Mouse (Mus musculus) CH12.LX (cell line): Measurements from ENCODE around the gene Retn. TPM values are rescaled to one million over a fixed set of nuclear protein-coding genes. Genes with fewer than 3 reads are reported as not detected.
A peak's percentile ranks its signal among the peaks of the same experiment; 100 is the strongest.

Experiments
- DNase-seq: peaks from one replicate; pipeline ENCODE4 v3.0.0-alpha.2; 2013; ENCODE audit errors: extremely low read depth
- H3K27ac ChIP-seq: 2 replicates; pipeline ENCODE4 v1.5.1; 2012; ENCODE audit warnings: low read depth, mild to moderate bottlenecking, control low read depth, moderate library complexity; ENCODE audit not compliant: insufficient read depth
- H3K27me3 ChIP-seq: replicated peaks from 2 replicates; pipeline ENCODE3; 2012; ENCODE audit warnings: inconsistent platforms
- H3K36me3 ChIP-seq, 2 experiments: replicated peaks in 1 of 2; 2 replicates each; pipeline versions ENCODE3 to v1.6.1; 2012; ENCODE audit warnings: inconsistent platforms in 1 of 2, low read length in 1 of 2, mild to moderate bottlenecking in 1 of 2, mixed read lengths in 1 of 2, moderate library complexity in 1 of 2; ENCODE audit not compliant: control insufficient read depth in 1 of 2, insufficient read depth in 1 of 2
- H3K4me1 ChIP-seq, 2 experiments: 2 replicates each; pipeline ENCODE4 v1.6.1; 2012; ENCODE audit warnings: inconsistent platforms in 1 of 2, moderate library complexity in 1 of 2; ENCODE audit not compliant: insufficient read depth in 2 of 2, control insufficient read depth in 1 of 2
- H3K4me2 ChIP-seq: 2 replicates; pipeline ENCODE4 v1.6.1; 2012; ENCODE audit warnings: low read depth, mild to moderate bottlenecking, control low read depth; ENCODE audit not compliant: poor library complexity, insufficient read depth, severe bottlenecking
- H3K4me3 ChIP-seq, 3 experiments: fragments of 150-350 bp in 1 of 3; sonication (generic) in 1 of 3; replicated peaks in 1 of 3; 2 replicates each; pipeline versions ENCODE3 to v1.5.1; 2011 to 2012; ENCODE audit warnings: low read depth in 2 of 3, low read length in 2 of 3, mild to moderate bottlenecking in 2 of 3, moderate library complexity in 2 of 3, control low read depth in 1 of 3, improper control_type of control experiment in 1 of 3, inconsistent platforms in 1 of 3, mixed read lengths in 1 of 3; ENCODE audit not compliant: poor library complexity in 1 of 3
- H3K79me2 ChIP-seq: replicated peaks from 2 replicates; pipeline ENCODE4 v1.6.1; 2012; ENCODE audit warnings: mild to moderate bottlenecking, moderate library complexity; ENCODE audit not compliant: control insufficient read depth, poor library complexity, insufficient read depth, severe bottlenecking; ENCODE audit errors: extremely low read depth
- H3K9ac ChIP-seq: 2 replicates; pipeline ENCODE4 v1.6.1; 2012; ENCODE audit warnings: low read depth, mild to moderate bottlenecking, control low read depth, moderate library complexity; ENCODE audit not compliant: insufficient read depth
- H3K9me3 ChIP-seq: replicated peaks from 2 replicates; pipeline ENCODE3; 2012; ENCODE audit warnings: low read length, inconsistent platforms, mixed read lengths
- BHLHE40 ChIP-seq: IDR thresholded peaks from 2 replicates; pipeline ENCODE4 v1.6.1; 2011; ENCODE audit warnings: mild to moderate bottlenecking, low read depth, low read length, improper control_type of control experiment
- CHD1 ChIP-seq: IDR thresholded peaks from 2 replicates; pipeline ENCODE4 v1.6.1; 2012; ENCODE audit warnings: low read depth, low read length, improper control_type of control experiment, inconsistent platforms
- CHD2 ChIP-seq: IDR thresholded peaks from 2 replicates; pipeline ENCODE4 v1.6.1; 2011; ENCODE audit warnings: low read length, improper control_type of control experiment
- CTCF ChIP-seq, 2 experiments: IDR thresholded peaks in 1 of 2; conservative IDR thresholded peaks in 1 of 2; 2 replicates each; pipeline ENCODE4 v1.5.1; 2011 to 2012; ENCODE audit warnings: low read depth in 2 of 2, low read length in 2 of 2, improper control_type of control experiment in 1 of 2, inconsistent platforms in 1 of 2, mild to moderate bottlenecking in 1 of 2, moderate library complexity in 1 of 2
- E2F4 ChIP-seq: IDR thresholded peaks from 2 replicates; pipeline ENCODE4 v1.6.1; 2011; ENCODE audit warnings: low read depth, low read length, improper control_type of control experiment; ENCODE audit not compliant: insufficient replicate concordance
- ELF1 ChIP-seq: IDR thresholded peaks from 2 replicates; pipeline ENCODE4 v1.6.1; 2014; ENCODE audit warnings: low read depth, mild to moderate bottlenecking, inconsistent platforms, low read length, improper control_type of control experiment
- EP300 ChIP-seq: IDR thresholded peaks from 2 replicates; pipeline ENCODE4 v1.6.1; 2011; ENCODE audit warnings: low read length, improper control_type of control experiment
- ETS1 ChIP-seq: conservative IDR thresholded peaks from 2 replicates; pipeline ENCODE4 v1.6.1; 2012; ENCODE audit warnings: low read depth, mild to moderate bottlenecking, inconsistent platforms, low read length, improper control_type of control experiment, moderate library complexity
- GABPA ChIP-seq: IDR thresholded peaks from 2 replicates; pipeline ENCODE4 v1.6.1; 2012; ENCODE audit warnings: low read depth, low read length, improper control_type of control experiment, inconsistent platforms; ENCODE audit not compliant: insufficient replicate concordance
- HCFC1 ChIP-seq: IDR thresholded peaks from 2 replicates; pipeline ENCODE4 v1.6.1; 2012; ENCODE audit warnings: low read depth, mild to moderate bottlenecking, inconsistent platforms, low read length, improper control_type of control experiment
- IRF4 ChIP-seq: IDR thresholded peaks from 2 replicates; pipeline ENCODE4 v1.6.1; 2014; ENCODE audit warnings: low read depth, mild to moderate bottlenecking, inconsistent platforms, low read length, improper control_type of control experiment
- JUN ChIP-seq: IDR thresholded peaks from 2 replicates; pipeline ENCODE4 v1.6.1; 2011; ENCODE audit warnings: low read depth, mild to moderate bottlenecking, low read length, improper control_type of control experiment, moderate library complexity; ENCODE audit not compliant: insufficient read depth
- JUND ChIP-seq: conservative IDR thresholded peaks from 2 replicates; pipeline ENCODE4 v1.6.1; 2011; ENCODE audit warnings: low read depth, low read length, improper control_type of control experiment
- KAT2A ChIP-seq: IDR thresholded peaks from 2 replicates; pipeline ENCODE4 v1.6.1; 2012; ENCODE audit warnings: low read length, improper control_type of control experiment, inconsistent platforms; ENCODE audit not compliant: insufficient replicate concordance
- MAFK ChIP-seq: IDR thresholded peaks from 2 replicates; pipeline ENCODE4 v1.6.1; 2011; ENCODE audit warnings: low read length, improper control_type of control experiment; ENCODE audit not compliant: insufficient replicate concordance
- MAX ChIP-seq: IDR thresholded peaks from 2 replicates; pipeline ENCODE4 v1.6.1; 2011; ENCODE audit warnings: low read length, improper control_type of control experiment
- MAZ ChIP-seq: IDR thresholded peaks from 2 replicates; pipeline ENCODE4 v1.6.1; 2012; ENCODE audit warnings: low read depth, mild to moderate bottlenecking, inconsistent platforms, low read length, improper control_type of control experiment, moderate library complexity
- MEF2A ChIP-seq: IDR thresholded peaks from 2 replicates; pipeline ENCODE4 v1.6.1; 2014; ENCODE audit warnings: low read depth, mild to moderate bottlenecking, inconsistent platforms, low read length, improper control_type of control experiment, borderline replicate concordance
- MXI1 ChIP-seq: IDR thresholded peaks from 2 replicates; pipeline ENCODE4 v1.6.1; 2011; ENCODE audit warnings: mild to moderate bottlenecking, low read depth, low read length, improper control_type of control experiment
- MYC ChIP-seq: IDR thresholded peaks from 2 replicates; pipeline ENCODE4 v1.6.1; 2011; ENCODE audit warnings: low read depth, mild to moderate bottlenecking, improper control_type of control experiment, low read length
- NELFE ChIP-seq: IDR thresholded peaks from 2 replicates; pipeline ENCODE4 v1.6.1; 2011; ENCODE audit warnings: low read depth, low read length, improper control_type of control experiment
- NRF1 ChIP-seq: IDR thresholded peaks from 2 replicates; pipeline ENCODE4 v1.6.1; 2014; ENCODE audit warnings: low read depth, mild to moderate bottlenecking, inconsistent platforms, low read length, improper control_type of control experiment, moderate library complexity
- PAX5 ChIP-seq: IDR thresholded peaks from 2 replicates; pipeline ENCODE4 v1.6.1; 2012; ENCODE audit warnings: low read length, inconsistent platforms, mixed read lengths
- POLR2A ChIP-seq: IDR thresholded peaks from 2 replicates; pipeline ENCODE4 v1.6.1; 2011; ENCODE audit warnings: low read depth, mild to moderate bottlenecking, improper control_type of control experiment, low read length
- POLR2AphosphoS2 ChIP-seq: IDR thresholded peaks from 2 replicates; pipeline ENCODE4 v1.6.1; 2011; ENCODE audit warnings: low read depth, low read length, improper control_type of control experiment
- RAD21 ChIP-seq: IDR thresholded peaks from 2 replicates; pipeline ENCODE4 v1.6.1; 2011; ENCODE audit warnings: low read depth, mild to moderate bottlenecking, low read length, improper control_type of control experiment, moderate library complexity
- RCOR1 ChIP-seq: conservative IDR thresholded peaks from 2 replicates; pipeline ENCODE4 v1.6.1; 2012; ENCODE audit warnings: low read depth, mild to moderate bottlenecking, inconsistent platforms, low read length, improper control_type of control experiment
- SIN3A ChIP-seq: IDR thresholded peaks from 2 replicates; pipeline ENCODE4 v1.6.1; 2012; ENCODE audit warnings: low read length, improper control_type of control experiment, inconsistent platforms
- SMC3 ChIP-seq: IDR thresholded peaks from 2 replicates; pipeline ENCODE4 v1.6.1; 2011; ENCODE audit warnings: low read depth, low read length, improper control_type of control experiment
- TBP ChIP-seq: conservative IDR thresholded peaks from 2 replicates; pipeline ENCODE4 v1.6.1; 2011; ENCODE audit warnings: low read depth, low read length, improper control_type of control experiment
- TCF12 ChIP-seq: IDR thresholded peaks from 2 replicates; pipeline ENCODE4 v1.6.1; 2014; ENCODE audit warnings: low read depth, mild to moderate bottlenecking, inconsistent platforms, low read length, improper control_type of control experiment
- UBTF ChIP-seq: IDR thresholded peaks from 2 replicates; pipeline ENCODE4 v1.6.1; 2012; ENCODE audit warnings: low read depth, mild to moderate bottlenecking, inconsistent platforms, low read length, improper control_type of control experiment, moderate library complexity
- USF1 ChIP-seq: IDR thresholded peaks from 2 replicates; pipeline ENCODE4 v1.6.1; 2014; ENCODE audit warnings: low read depth, mild to moderate bottlenecking, inconsistent platforms, low read length, improper control_type of control experiment
- USF2 ChIP-seq: conservative IDR thresholded peaks from 2 replicates; pipeline ENCODE4 v1.6.1; 2011; ENCODE audit warnings: low read depth, low read length, improper control_type of control experiment
- ZC3H11A ChIP-seq: IDR thresholded peaks from 2 replicates; pipeline ENCODE4 v1.6.1; 2012; ENCODE audit warnings: low read depth, mild to moderate bottlenecking, inconsistent platforms, low read length, improper control_type of control experiment
- ZKSCAN1 ChIP-seq: IDR thresholded peaks from 2 replicates; pipeline ENCODE4 v1.6.1; 2012; ENCODE audit warnings: low read depth, inconsistent platforms, low read length, improper control_type of control experiment, borderline replicate concordance
- ZMIZ1 ChIP-seq: IDR thresholded peaks from 2 replicates; pipeline ENCODE4 v1.6.1; 2012; ENCODE audit warnings: low read depth, mild to moderate bottlenecking, inconsistent platforms, low read length, improper control_type of control experiment
- ZNF384 ChIP-seq: IDR thresholded peaks from 2 replicates; pipeline ENCODE4 v1.6.1; 2012; ENCODE audit warnings: low read depth, low read length, improper control_type of control experiment, inconsistent platforms
- dilution Hi-C: fragments of 300-500 bp; cut with MboI; formaldehyde crosslinking; loops from 2 replicates; pipeline ENCODE4 v1.14.3; 2020; ENCODE audit warnings: low sequenced_read_pairs; ENCODE audit not compliant: extremely low pct_unique_long_range_greater_than_20kb, extremely low pct_ligation_motif_present
- in situ Hi-C: fragments of 300-500 bp; cut with MboI; formaldehyde crosslinking; loops from 3 replicates; pipeline ENCODE4 v1.14.3; 2019; ENCODE audit warnings: low sequenced_read_pairs, low pct_ligation_motif_present, low pct_unique_long_range_greater_than_20kb, mixed read lengths
- polyA plus RNA-seq: library from polyadenylated mRNA; unstranded; fragments of >175 nt; gene quantifications from 2 replicates; pipeline ENCODE4 v1.2.1, GENCODE M21; 2012; ENCODE audit warnings: low read depth; ENCODE audit not compliant: insufficient read length
- total RNA-seq, 2 experiments: library from RNA; depleted of rRNA; stranded (reverse); fragments of 300-350 nt in 1 of 2; fragments of >200 nt in 1 of 2; gene quantifications; 2 replicates each; pipeline ENCODE4 v1.2.3; 2012 to 2014

The Retn gene
- total and polyA plus RNA-seq, 3 experiments = 0.27 TPM; not detected in 2

GRCm38 (mm10) chr8:3621199-3621970 is 34.2 kb upstream of the Retn start, which contains the start of the genes Xab2 and Pet100:
TSS of gene Xab2 (minus strand) at chr8:3621316.
TSS of gene Pet100 (plus strand) at chr8:3621548.
- Histone ChIP-seq H3K79me2 (peaks cover 25% of the 10 kb centered on the region), H3K36me3 (peaks cover 30 to 65% of the 10 kb centered on the region in 2 experiments), H3K27ac (no peak within 1 kb of the TSS), H3K9ac (peak within 1 kb of the TSS; percentile 96), H3K27me3 (no peaks in the 10 kb centered on the region), H3K4me3 (peak within 1 kb of the TSS; percentile 90 to 96 (median 93)), H3K4me2 (peak within 1 kb of the TSS; percentile 88), H3K4me1 (peaks cover 6 to 27% of the 10 kb centered on the region in 2 experiments), H3K9me3 (no peaks in the 10 kb centered on the region)
- peak; percentile 100 for DNase-seq
- dilution Hi-C loops = no loop called here
- TF ChIP-seq ZC3H11A = no peak
- no peak for TF ChIP-seq ZNF384
- peak; percentile 99 for TF ChIP-seq HCFC1
- TF ChIP-seq USF1 = no peak
- TF ChIP-seq MYC = no peak
- 0 out of 2 replicates have a peak, but pooled peaks have one; percentile 23 for TF ChIP-seq BHLHE40
- TF ChIP-seq NRF1 = peak; percentile 53
- no peak for TF ChIP-seq ZKSCAN1
- TF ChIP-seq TCF12 = peak; percentile 69; the same call in 1 of the 2 replicates
- peak; percentile 98 for TF ChIP-seq CHD2
- TF ChIP-seq RAD21 = no peak
- TF ChIP-seq MAFK = no peak
- peak; percentile 78 for TF ChIP-seq MXI1
- TF ChIP-seq ETS1 = no peak
- TF ChIP-seq PAX5 = no peak
- peak; percentile 50; the same call in 1 of the 2 replicates for TF ChIP-seq JUND
- peak; percentile 64; the same call in 1 of the 2 replicates for TF ChIP-seq MEF2A
- 0 out of 2 replicates have a peak, but pooled peaks have one; percentile 59 for TF ChIP-seq NELFE
- TF ChIP-seq MAZ = peak; percentile 86; the same call in 1 of the 2 replicates
- peak; percentile 71; the same call in 1 of the 2 replicates for TF ChIP-seq IRF4
- 0 out of 2 replicates have a peak, but pooled peaks have one; percentile 35 for TF ChIP-seq TBP
- no peak for TF ChIP-seq ZMIZ1
- no peak for TF ChIP-seq CTCF (conservative IDR thresholded peaks at IDR 0.05 in 1 of 2, IDR thresholded peaks at IDR 0.05 in 1 of 2; ENCODE audit: low read depth in 2 of 2, low read length in 2 of 2)
- peak; percentile 99 for TF ChIP-seq KAT2A
- TF ChIP-seq POLR2AphosphoS2 = no peak
- TF ChIP-seq GABPA = peak; percentile 67; the same call in 1 of the 2 replicates
- no peak for TF ChIP-seq SMC3
- no peak; the same call in 1 of the 2 replicates for TF ChIP-seq E2F4
- no peak for TF ChIP-seq MAX
- TF ChIP-seq RCOR1 = no peak
- peak; percentile 73 for TF ChIP-seq POLR2A
- TF ChIP-seq SIN3A = peak; percentile 100
- TF ChIP-seq UBTF = no peak
- TF ChIP-seq USF2 = no peak
- TF ChIP-seq EP300 = no peak
- TF ChIP-seq CHD1 = no peak
- peak; percentile 30; the same call in 1 of the 2 replicates for TF ChIP-seq JUN
- peak; percentile 100 for TF ChIP-seq ELF1
- in situ Hi-C loops = loop anchor here (10.0 kb wide), 1 partner anchor 47 kb away; no protein-coding TSS in a partner anchor
